Mouse (Mus musculus): ENCODE results near the gene Plch1. TPM values are rescaled to one million over a fixed set of nuclear protein-coding genes. Genes with fewer than 3 reads are reported as not detected.

Gene Plch1
- polyA plus RNA-seq, 1 experiment from 2014 or later = 2.8 TPM

DNA sequence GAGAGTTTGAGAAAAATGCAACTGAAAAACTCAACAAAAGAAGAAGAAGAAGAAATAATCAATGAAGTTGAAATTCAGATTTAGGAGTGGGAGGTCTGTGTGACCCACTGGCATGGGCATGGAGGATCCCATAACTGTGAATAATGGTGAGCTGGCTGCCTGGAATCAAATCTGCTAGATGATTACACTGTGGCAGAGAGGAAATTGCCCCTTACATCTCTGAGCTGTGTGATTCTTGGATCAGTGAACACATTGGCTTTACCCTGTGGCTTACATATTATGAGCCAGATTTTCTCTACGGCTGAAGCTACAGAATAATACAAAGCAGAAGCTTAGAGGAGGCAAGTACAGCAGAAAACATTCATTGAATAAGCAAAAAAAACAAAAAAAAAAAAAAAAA, 170.9 kb downstream of the Plch1 start:
- H3K36me3 ChIP-seq (ENCODE audit: control insufficient read depth, insufficient read depth, low read length) = no peaks in the 10 kb centered on the region
- H3K27ac ChIP-seq (replicated peaks; ENCODE audit: low read depth, low read length) = no peak overlapping the region
- DNase-seq (ENCODE audit: low spot score) (no peak), ATAC-seq (ENCODE audit: insufficient number of reproducible peaks, low FRiP score, low TSS enrichment, low read depth) (no peak)
- no peaks in the 10 kb centered on the region for H3K9me3 ChIP-seq (ENCODE audit: control insufficient read depth, low read length)
- H3K4me2 ChIP-seq (ENCODE audit: low read depth, severe bottlenecking) = no peak overlapping the region
- H3K4me3 ChIP-seq (ENCODE audit: low read depth, low read length) = no peak overlapping the region
- no peak overlapping the region for H3K9ac ChIP-seq (ENCODE audit: low read length)
- 95% methylated on average over 1 of the region's 1 CpGs for WGBS
- no peaks in the 10 kb centered on the region for H3K27me3 ChIP-seq (ENCODE audit: control insufficient read depth, insufficient read depth, low read length)
- no peaks in the 10 kb centered on the region for H3K4me1 ChIP-seq (ENCODE audit: control insufficient read depth, insufficient read depth, low read length)

DNA sequence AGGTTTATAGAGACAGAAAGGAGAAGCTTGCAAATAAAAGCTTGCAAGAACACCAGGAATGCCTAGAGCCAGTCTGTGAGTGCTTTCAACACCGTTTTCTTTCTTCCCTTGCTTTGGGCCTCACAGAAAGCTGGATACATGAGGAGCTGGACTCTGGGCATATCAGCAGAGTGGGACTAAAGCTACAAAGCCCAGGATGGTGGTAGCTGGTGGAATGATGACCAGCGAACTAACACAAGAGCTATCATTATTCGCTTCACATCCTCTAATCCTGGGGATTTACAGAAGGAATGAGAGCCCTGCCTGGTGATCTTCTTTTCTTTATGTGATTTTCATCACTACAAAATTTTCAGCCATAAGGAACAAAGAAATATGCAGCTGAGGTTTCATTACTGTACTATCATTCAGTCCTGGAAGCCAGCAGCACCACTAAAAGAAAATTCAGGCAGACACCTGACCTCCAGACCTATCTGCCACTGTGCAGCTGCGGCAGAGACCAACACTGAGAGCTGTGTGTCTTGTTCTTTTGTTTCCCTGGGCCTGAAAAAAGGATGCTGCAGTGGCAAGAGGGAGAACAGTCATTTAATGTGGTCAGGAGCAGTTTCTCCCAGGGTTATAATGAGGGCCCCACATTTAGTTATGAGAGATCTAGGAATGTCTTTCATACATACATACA, 172.5 kb downstream of the Plch1 start:
- no peaks in the 10 kb centered on the region for H3K36me3 ChIP-seq (ENCODE audit: control insufficient read depth, insufficient read depth, low read length)
- H3K4me1 ChIP-seq (ENCODE audit: control insufficient read depth, insufficient read depth, low read length) = no peaks in the 10 kb centered on the region
- ATAC-seq (ENCODE audit: insufficient number of reproducible peaks, low FRiP score, low TSS enrichment, low read depth) (no peak), DNase-seq (ENCODE audit: low spot score) (no peak)
- no peaks in the 10 kb centered on the region for H3K9me3 ChIP-seq (ENCODE audit: control insufficient read depth, low read length)
- H3K4me2 ChIP-seq (ENCODE audit: low read depth, severe bottlenecking) = no peak overlapping the region
- no peak overlapping the region for H3K4me3 ChIP-seq (ENCODE audit: low read depth, low read length)
- no peak overlapping the region for H3K27ac ChIP-seq (replicated peaks; ENCODE audit: low read depth, low read length)
- 76% methylated on average over 4 of the region's 4 CpGs for WGBS
- no peak overlapping the region for H3K9ac ChIP-seq (ENCODE audit: low read length)
- no peaks in the 10 kb centered on the region for H3K27me3 ChIP-seq (ENCODE audit: control insufficient read depth, insufficient read depth, low read length)

DNA sequence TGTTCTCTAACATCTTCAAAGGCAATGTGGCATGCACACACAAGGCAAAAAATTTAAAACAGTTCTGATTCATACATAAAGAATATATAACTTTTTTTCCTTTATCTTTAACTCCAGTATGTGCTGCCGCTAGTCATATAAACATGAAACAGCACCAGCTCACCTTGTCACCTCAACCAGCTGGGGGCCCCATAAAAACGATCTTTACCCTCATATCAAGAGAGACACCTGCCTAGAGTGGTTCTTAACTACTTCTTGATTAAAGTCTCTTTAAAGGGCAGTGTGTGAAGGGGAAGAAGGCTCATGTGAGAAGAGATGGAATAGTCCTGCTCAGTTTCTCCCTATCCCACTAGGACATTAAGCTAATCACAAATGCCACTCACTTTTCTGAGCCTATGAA, 205.6 kb downstream of the Plch1 start:
- Histone ChIP-seq H3K4me1 (ENCODE audit: control insufficient read depth, insufficient read depth, low read length) (no peaks in the 10 kb centered on the region), H3K9ac (ENCODE audit: low read length) (no peak overlapping the region), H3K27me3 (ENCODE audit: control insufficient read depth, insufficient read depth, low read length) (no peaks in the 10 kb centered on the region), H3K4me3 (ENCODE audit: low read depth, low read length) (no peak overlapping the region), H3K36me3 (ENCODE audit: control insufficient read depth, insufficient read depth, low read length) (no peaks in the 10 kb centered on the region), H3K9me3 (ENCODE audit: control insufficient read depth, low read length) (no peaks in the 10 kb centered on the region), H3K27ac (replicated peaks; ENCODE audit: low read depth, low read length) (no peak overlapping the region), H3K4me2 (ENCODE audit: low read depth, severe bottlenecking) (no peak overlapping the region)
- ATAC-seq (ENCODE audit: insufficient number of reproducible peaks, low FRiP score, low TSS enrichment, low read depth) (no peak), DNase-seq (ENCODE audit: low spot score) (no peak)
- 76% methylated on average over 2 of the region's 2 CpGs for WGBS

DNA sequence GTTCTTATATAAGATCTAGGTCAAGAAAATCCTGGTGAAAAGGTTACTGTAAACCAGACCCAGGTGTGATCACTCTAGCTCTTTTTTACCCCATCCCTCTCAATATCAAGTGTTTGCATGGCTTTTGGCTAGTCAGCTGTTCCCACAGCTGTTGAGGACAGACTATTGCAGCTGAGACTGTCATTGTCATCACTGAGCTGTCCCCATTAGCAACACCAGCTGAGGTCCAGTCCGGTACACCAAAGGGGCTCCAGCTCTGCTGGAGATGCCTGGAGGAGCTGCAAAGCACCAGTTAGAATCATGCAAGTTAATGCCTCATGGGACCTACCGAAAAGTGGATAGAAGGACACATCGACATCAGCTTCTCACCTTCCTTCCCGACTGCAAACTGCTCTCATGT, 206.5 kb downstream of the Plch1 start:
- no peak for DNase-seq (ENCODE audit: low spot score)
- Histone ChIP-seq H3K27ac (replicated peaks; ENCODE audit: low read depth, low read length) (no peak overlapping the region), H3K4me3 (ENCODE audit: low read depth, low read length) (no peak overlapping the region), H3K4me1 (ENCODE audit: control insufficient read depth, insufficient read depth, low read length) (no peaks in the 10 kb centered on the region), H3K9me3 (ENCODE audit: control insufficient read depth, low read length) (no peaks in the 10 kb centered on the region), H3K27me3 (ENCODE audit: control insufficient read depth, insufficient read depth, low read length) (no peaks in the 10 kb centered on the region), H3K4me2 (ENCODE audit: low read depth, severe bottlenecking) (no peak overlapping the region), H3K36me3 (ENCODE audit: control insufficient read depth, insufficient read depth, low read length) (no peaks in the 10 kb centered on the region), H3K9ac (ENCODE audit: low read length) (no peak overlapping the region)
- ATAC-seq (ENCODE audit: insufficient number of reproducible peaks, low FRiP score, low TSS enrichment, low read depth) = no peak
- 87% methylated on average over 4 of the region's 4 CpGs for WGBS

DNA sequence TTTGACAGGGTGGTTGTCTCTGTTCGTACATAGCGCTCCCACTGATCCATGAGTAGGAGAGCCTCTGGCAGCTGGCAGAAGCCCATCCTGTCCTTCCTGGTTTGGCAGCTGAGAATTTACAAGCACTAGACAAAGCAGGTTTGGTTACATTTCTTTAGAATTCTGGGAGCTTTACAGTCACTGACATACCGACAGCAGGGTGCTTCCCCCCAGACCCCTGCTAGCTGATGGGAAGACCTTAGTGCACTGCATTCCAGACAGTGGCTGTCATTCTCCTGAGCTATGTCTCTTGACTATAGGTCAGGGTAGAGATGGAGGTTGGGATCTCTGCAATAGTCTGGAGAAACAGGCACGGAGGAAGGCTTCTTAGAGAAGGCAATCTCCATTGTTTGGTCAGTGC, 230.5 kb downstream of the Plch1 start:
- Histone ChIP-seq H3K9me3 (ENCODE audit: control insufficient read depth, low read length) (no peaks in the 10 kb centered on the region), H3K27me3 (ENCODE audit: control insufficient read depth, insufficient read depth, low read length) (no peaks in the 10 kb centered on the region), H3K4me3 (ENCODE audit: low read depth, low read length) (no peak overlapping the region), H3K27ac (replicated peaks; ENCODE audit: low read depth, low read length) (no peak overlapping the region), H3K4me2 (ENCODE audit: low read depth, severe bottlenecking) (no peak overlapping the region), H3K36me3 (ENCODE audit: control insufficient read depth, insufficient read depth, low read length) (no peaks in the 10 kb centered on the region), H3K4me1 (ENCODE audit: control insufficient read depth, insufficient read depth, low read length) (no peaks in the 10 kb centered on the region), H3K9ac (ENCODE audit: low read length) (no peak overlapping the region)
- 60% methylated on average over 4 of the region's 4 CpGs for WGBS
- DNase-seq (ENCODE audit: low spot score) (peak; percentile 18), ATAC-seq (ENCODE audit: insufficient number of reproducible peaks, low FRiP score, low TSS enrichment, low read depth) (no peak)

DNA sequence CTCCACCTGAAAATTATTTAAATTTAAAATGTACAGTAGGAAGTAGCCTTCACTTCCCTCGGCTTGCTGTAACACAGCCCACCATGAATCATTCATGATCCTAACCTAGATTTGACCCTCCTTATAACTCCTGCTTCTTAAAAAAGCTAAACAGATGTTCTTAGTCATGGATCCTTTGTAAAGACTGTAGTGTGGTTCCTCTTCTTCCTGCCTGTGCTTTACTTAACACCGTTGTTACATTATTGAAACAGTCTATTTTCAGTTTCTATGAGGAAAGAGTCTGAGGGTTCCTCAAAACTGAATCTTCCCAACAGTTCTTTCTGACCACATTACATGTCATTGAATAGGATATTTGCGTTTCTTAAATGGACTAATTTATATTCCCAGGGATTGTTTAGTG, 234.0 kb downstream of the Plch1 start:
- 79% methylated on average over 3 of the region's 3 CpGs for WGBS
- Histone ChIP-seq H3K4me3 (ENCODE audit: low read depth, low read length) (no peak overlapping the region), H3K27ac (replicated peaks; ENCODE audit: low read depth, low read length) (no peak overlapping the region), H3K4me2 (ENCODE audit: low read depth, severe bottlenecking) (no peak overlapping the region), H3K4me1 (ENCODE audit: control insufficient read depth, insufficient read depth, low read length) (no peaks in the 10 kb centered on the region), H3K9ac (ENCODE audit: low read length) (no peak overlapping the region), H3K9me3 (ENCODE audit: control insufficient read depth, low read length) (no peaks in the 10 kb centered on the region), H3K36me3 (ENCODE audit: control insufficient read depth, insufficient read depth, low read length) (no peaks in the 10 kb centered on the region), H3K27me3 (ENCODE audit: control insufficient read depth, insufficient read depth, low read length) (no peaks in the 10 kb centered on the region)
- DNase-seq (ENCODE audit: low spot score) (no peak), ATAC-seq (ENCODE audit: insufficient number of reproducible peaks, low FRiP score, low TSS enrichment, low read depth) (no peak)

DNA sequence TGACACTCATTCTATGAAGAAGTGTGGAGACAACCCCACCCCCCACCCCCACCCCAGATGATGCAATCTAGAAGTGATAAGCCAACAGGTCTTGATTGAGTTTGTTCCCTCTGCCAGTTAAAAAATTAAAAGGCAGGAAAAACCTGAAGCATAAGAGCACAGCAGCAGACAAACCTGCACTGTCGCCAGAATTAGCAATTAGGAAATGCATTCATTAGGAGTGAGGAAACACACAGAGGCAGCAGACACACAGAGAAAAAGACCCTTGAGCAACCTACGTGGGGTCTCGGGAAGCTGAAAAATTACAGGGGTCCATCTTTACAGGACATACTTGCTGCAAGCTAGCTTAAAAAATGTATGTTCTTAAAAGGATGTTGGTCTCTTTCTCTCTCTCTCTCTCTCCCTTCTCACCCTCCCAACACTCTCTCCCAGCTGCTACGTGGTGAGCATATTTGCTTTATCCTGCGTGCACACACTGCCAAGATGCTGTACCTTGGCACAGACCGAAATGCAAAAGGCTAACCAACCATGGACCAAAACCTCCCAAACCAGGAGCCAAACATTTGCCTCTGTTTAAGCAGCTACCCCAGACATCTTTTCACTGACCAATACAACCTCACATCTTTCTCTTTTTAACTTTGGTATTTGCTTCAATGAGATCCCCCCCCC, 234.6 kb downstream of the Plch1 start:
- no peaks in the 10 kb centered on the region for H3K9me3 ChIP-seq (ENCODE audit: control insufficient read depth, low read length)
- H3K9ac ChIP-seq (ENCODE audit: low read length) = no peak overlapping the region
- H3K36me3 ChIP-seq (ENCODE audit: control insufficient read depth, insufficient read depth, low read length) = no peaks in the 10 kb centered on the region
- no peak overlapping the region for H3K27ac ChIP-seq (replicated peaks; ENCODE audit: low read depth, low read length)
- no peaks in the 10 kb centered on the region for H3K4me1 ChIP-seq (ENCODE audit: control insufficient read depth, insufficient read depth, low read length)
- 79% methylated on average over 6 of the region's 6 CpGs for WGBS
- no peak overlapping the region for H3K4me2 ChIP-seq (ENCODE audit: low read depth, severe bottlenecking)
- ATAC-seq (ENCODE audit: insufficient number of reproducible peaks, low FRiP score, low TSS enrichment, low read depth) (no peak), DNase-seq (ENCODE audit: low spot score) (no peak)
- H3K27me3 ChIP-seq (ENCODE audit: control insufficient read depth, insufficient read depth, low read length) = no peaks in the 10 kb centered on the region
- H3K4me3 ChIP-seq (ENCODE audit: low read depth, low read length) = no peak overlapping the region

Data from limb, embryonic 11.5 days (tissue).